Comparison of ENCODE assay signal across 1 mouse cellular context in genomic region chr3:21988010-21988531, GRCm38 (mm10).
TF ChIP-seq lines count a peak whose summit lies in the region.

No protein-coding gene starts in this region.

TF ChIP-seq in CH12.LX, 34 proteins besides CTCF, POLR2A, EP300 and RAD21 (continued from another document):
- no peak; the same call in 1 of the 2 replicates for TF ChIP-seq JUN (IDR thresholded peaks at IDR 0.05; ENCODE audit: insufficient read depth, low read depth, low read length)
